Mouse (Mus musculus) activated CD4-positive, CD25-positive, alpha-beta regulatory T cell (primary cell): ENCODE measurements around the gene Olfr1024. TPM values are rescaled to one million over a fixed set of nuclear protein-coding genes. Genes with fewer than 3 reads are reported as not detected.

ENCODE experiments used
- polyA plus RNA-seq, 2 experiments: library from polyadenylated mRNA; unstranded; fragments of 100-300 nt; shearing (Covaris generic); gene quantifications; one replicate each; pipeline ENCODE4 v1.2.1; 2017

The Olfr1024 gene
- polyA plus RNA-seq = not detected

GRCm38 (mm10) chr2:85904952-85905351 is at the start of gene Olfr1024:
TSS of gene Olfr1024 (minus strand) at chr2:85905052.

GRCm38 (mm10) chr2:85950137-85950536 is 45.3 kb upstream of the Olfr1024 start, which contains the start of gene Olfr1028:
TSS of gene Olfr1028 (plus strand) at chr2:85950437.

GRCm38 (mm10) chr2:85921258-85921657 is 16.4 kb upstream of the Olfr1024 start, which contains the start of gene Olfr1026:
TSS of gene Olfr1026 (plus strand) at chr2:85921558.

GRCm38 (mm10) chr2:85914893-85915292 is 10.0 kb upstream of the Olfr1024 start, which contains the start of gene Olfr1025-ps1:
TSS of gene Olfr1025-ps1 (plus strand) at chr2:85915193.

GRCm38 (mm10) chr2:85885340-85885739 is 19.5 kb downstream of the Olfr1024 start, which contains the start of gene Olfr1023:
TSS of gene Olfr1023 (plus strand) at chr2:85885640.

GRCm38 (mm10) chr2:85868294-85868693 is 36.6 kb downstream of the Olfr1024 start, which contains the start of gene Olfr1022:
TSS of gene Olfr1022 (plus strand) at chr2:85868594.

Other genes with a start within 250 kb of the Olfr1024 start
- gene Olfr154, start 240.6 kb downstream of the Olfr1024 start, polyA plus RNA-seq = not detected
- under 1 TPM in 1 of 2 experiments, not detected in 1; 0.22 TPM for gene Olfr1006, start 226.3 kb downstream of the Olfr1024 start, polyA plus RNA-seq
- gene Olfr1008, start 215.6 kb downstream of the Olfr1024 start, polyA plus RNA-seq = not detected
- not detected for gene Olfr1009, start 189.6 kb downstream of the Olfr1024 start, polyA plus RNA-seq
- not detected for gene Olfr1012, start 142.3 kb downstream of the Olfr1024 start, polyA plus RNA-seq
- gene Olfr1013, start 138.0 kb downstream of the Olfr1024 start, polyA plus RNA-seq = not detected
- not detected for gene Olfr1014, start 132.3 kb downstream of the Olfr1024 start, polyA plus RNA-seq
- gene Olfr1015, start 123.0 kb downstream of the Olfr1024 start, polyA plus RNA-seq = under 1 TPM in 1 of 2 experiments, not detected in 1; 0.07 TPM
- gene Olfr1016, start 102.5 kb downstream of the Olfr1024 start, polyA plus RNA-seq = not detected
- gene Olfr1018, start 86.6 kb downstream of the Olfr1024 start, polyA plus RNA-seq = under 1 TPM in 1 of 2 experiments, not detected in 1; 0.50 TPM
- gene Olfr1019, start 59.6 kb downstream of the Olfr1024 start, polyA plus RNA-seq = not detected
- gene Olfr1020, start 58.0 kb downstream of the Olfr1024 start, polyA plus RNA-seq = under 1 TPM in 1 of 2 experiments, not detected in 1; 0.10 TPM
- not detected for gene Olfr1022, start 36.5 kb downstream of the Olfr1024 start, polyA plus RNA-seq
- gene Olfr1023, start 19.4 kb downstream of the Olfr1024 start, polyA plus RNA-seq = not detected
- under 1 TPM in 1 of 2 experiments, not detected in 1; 0.06 TPM for gene Olfr1025-ps1, start 10.1 kb upstream of the Olfr1024 start, polyA plus RNA-seq
- under 1 TPM in 1 of 2 experiments, not detected in 1; 0.31 TPM for gene Olfr1026, start 16.5 kb upstream of the Olfr1024 start, polyA plus RNA-seq
- gene Olfr1028, start 45.4 kb upstream of the Olfr1024 start, polyA plus RNA-seq = not detected
- under 1 TPM in 1 of 2 experiments, not detected in 1; 0.45 TPM for gene Olfr1029, start 68.8 kb upstream of the Olfr1024 start, polyA plus RNA-seq
- gene Olfr1030, start 74.2 kb upstream of the Olfr1024 start, polyA plus RNA-seq = under 1 TPM in 1 of 2 experiments, not detected in 1; 1.00 TPM
- gene Olfr1031, start 85.3 kb upstream of the Olfr1024 start, polyA plus RNA-seq = not detected
- not detected for gene Olfr1032, start 100.5 kb upstream of the Olfr1024 start, polyA plus RNA-seq
- 1 to 10 TPM; 1.7 to 3.3 TPM for gene Olfr1033, start 115.6 kb upstream of the Olfr1024 start, polyA plus RNA-seq
- under 1 TPM in 1 of 2 experiments, not detected in 1; 0.07 TPM for gene Olfr1034, start 140.8 kb upstream of the Olfr1024 start, polyA plus RNA-seq
- not detected for gene Olfr1036, start 168.9 kb upstream of the Olfr1024 start, polyA plus RNA-seq
- not detected for gene Olfr1037, start 182.3 kb upstream of the Olfr1024 start, polyA plus RNA-seq
- not detected for gene Olfr1039, start 230.9 kb upstream of the Olfr1024 start, polyA plus RNA-seq
- not detected for gene Olfr1040, start 241.7 kb upstream of the Olfr1024 start, polyA plus RNA-seq